12 mouse cellular contexts compared by ENCODE assay signal in the genomic region with DNA sequence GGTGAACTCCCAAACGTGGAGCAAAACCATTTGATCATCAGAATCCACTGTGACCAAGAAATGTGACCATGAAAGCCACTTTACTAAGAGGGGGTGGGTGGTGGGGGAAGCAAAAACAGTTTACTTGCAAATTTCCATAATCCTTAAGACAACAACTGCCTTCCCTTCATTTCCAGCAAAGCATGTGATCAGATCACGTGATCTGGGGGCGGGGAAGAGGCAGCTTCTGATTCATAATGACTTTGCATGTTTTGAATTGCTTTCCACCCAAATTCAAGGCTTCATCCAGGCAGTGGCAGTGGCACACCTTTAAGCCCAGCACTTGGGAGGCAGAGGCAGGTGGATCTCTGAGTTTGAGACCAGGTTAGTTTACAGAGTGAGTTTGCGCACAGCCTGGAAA.
DNase-seq lines count a peak whose midpoint lies in the region; ATAC-seq and TF ChIP-seq lines count a peak whose summit lies in the region.
"Had no signal": no experiment of that assay in that cellular context is flagged by ENCODE, and none has a peak within 500 bp of the region (broad histone marks: within the 10 kb centered on the region; RNA-seq: fewer than 3 reads in every experiment).

No protein-coding gene starts in this region.

- TF ChIP-seq EP300 in heart, postnatal 0 days (IDR thresholded peaks at IDR 0.05; ENCODE audit: low read depth), result no peak
- no peak for TF ChIP-seq EP300 in heart, adult 2 months (IDR thresholded peaks at IDR 0.05; ENCODE audit: insufficient read depth, low read depth, low read length)

- H3K9me3 ChIP-seq in heart, postnatal 0 days (replicated peaks; ENCODE audit: control insufficient read depth, low read length), result no peaks in the 10 kb centered on the region
- H3K9me3 ChIP-seq in liver, embryonic 15.5 days (replicated peaks), result no peaks in the 10 kb centered on the region
- H3K9me3 ChIP-seq in midbrain, embryonic 16.5 days (replicated peaks; ENCODE audit: control insufficient read depth, low read length, poor library complexity, severe bottlenecking), result no peaks in the 10 kb centered on the region
- H3K9me3 ChIP-seq: hindbrain, embryonic 15.5 days; midbrain, embryonic 12.5 days; neural tube, embryonic 12.5 days had no signal

- no peak for TF ChIP-seq POLR2A in heart, adult 2 months (IDR thresholded peaks at IDR 0.05; ENCODE audit: insufficient read depth, low read depth, low read length)

- no peak for DNase-seq in heart, postnatal 0 days (ENCODE audit: low spot score)
- DNase-seq in heart, adult 2 months, result no peak
- DNase-seq in ZHBTc4 (ENCODE audit: low read depth, low spot score), result peak; percentile 97
- no peak for DNase-seq in embryo, embryonic 11 days
- DNase-seq: lung, adult 2 months had no signal

- intact Hi-C loops in heart, adult 2 months (cut with DNase I), result no loop called here

- 0 out of 2 replicates have a peak, but pooled peaks cover 6% of the 10 kb centered on the region for H3K36me3 ChIP-seq in heart, postnatal 0 days (replicated peaks; ENCODE audit: control insufficient read depth, insufficient read depth, low read length)
- peaks cover 2% of the 10 kb centered on the region; the same call in 1 of the 2 replicates for H3K36me3 ChIP-seq in heart, adult 2 months (ENCODE audit: control insufficient read depth, insufficient read depth, low read length)
- H3K36me3 ChIP-seq in C2C12 (ENCODE audit: control insufficient read depth, insufficient read depth), result peaks cover 25% of the 10 kb centered on the region
- H3K36me3 ChIP-seq in liver, embryonic 15.5 days (replicated peaks), result no peaks in the 10 kb centered on the region
- no peaks in the 10 kb centered on the region for H3K36me3 ChIP-seq in midbrain, embryonic 16.5 days (ENCODE audit: control insufficient read depth, insufficient read depth, low read length)
- H3K36me3 ChIP-seq: hindbrain, embryonic 15.5 days; midbrain, embryonic 12.5 days; neural tube, embryonic 12.5 days had no signal

- TF ChIP-seq CTCF in heart, postnatal 0 days (IDR thresholded peaks at IDR 0.05; ENCODE audit: low read depth), result no peak
- TF ChIP-seq CTCF in heart, adult 2 months (IDR thresholded peaks at IDR 0.05), result no peak
- TF ChIP-seq CTCF in C2C12 (IDR thresholded peaks at IDR 0.05; ENCODE audit: control insufficient read depth, insufficient read depth, insufficient read length), result no peak

- H3K27ac ChIP-seq in heart, postnatal 0 days (ENCODE audit: low read depth), result peak overlapping the region; percentile 23; the same call in 1 of the 2 replicates
- H3K27ac ChIP-seq in heart, adult 2 months, result no peak overlapping the region
- H3K27ac ChIP-seq in liver, embryonic 15.5 days (replicated peaks), result 0 out of 2 replicates have a peak overlapping the region, but pooled peaks have one; percentile 19
- no peak overlapping the region for H3K27ac ChIP-seq in midbrain, embryonic 16.5 days (ENCODE audit: low read length)
- H3K27ac ChIP-seq: hindbrain, embryonic 15.5 days; midbrain, embryonic 12.5 days; neural tube, embryonic 12.5 days had no signal

- no peak overlapping the region for H3K9ac ChIP-seq in heart, postnatal 0 days (replicated peaks; ENCODE audit: low read depth, low read length)
- H3K9ac ChIP-seq in heart, adult 2 months (ENCODE audit: low read depth, low read length), result no peak overlapping the region
- no peak overlapping the region for H3K9ac ChIP-seq in liver, embryonic 15.5 days
- H3K9ac ChIP-seq in midbrain, embryonic 16.5 days (ENCODE audit: low read depth, low read length), result no peak overlapping the region
- H3K9ac ChIP-seq: hindbrain, embryonic 15.5 days; midbrain, embryonic 12.5 days; neural tube, embryonic 12.5 days had no signal

- H3K4me2 ChIP-seq in heart, postnatal 0 days (ENCODE audit: low read depth, low read length), result no peak overlapping the region
- no peak overlapping the region for H3K4me2 ChIP-seq in liver, embryonic 15.5 days
- H3K4me2 ChIP-seq in midbrain, embryonic 16.5 days (ENCODE audit: low read length), result no peak overlapping the region
- H3K4me2 ChIP-seq: hindbrain, embryonic 15.5 days; midbrain, embryonic 12.5 days; neural tube, embryonic 12.5 days had no signal

- no peak overlapping the region for H3ac ChIP-seq in C2C12 (ENCODE audit: control insufficient read depth, insufficient read length, low read depth)

- no peaks in the 10 kb centered on the region for H3K79me2 ChIP-seq in heart, adult 2 months (replicated peaks; ENCODE audit: control insufficient read depth, insufficient read depth, low read length)
- peaks cover 47% of the 10 kb centered on the region for H3K79me2 ChIP-seq in C2C12 (ENCODE audit: control insufficient read depth, insufficient read depth)

- 0 out of 2 replicates have a peak, but pooled peaks cover 6% of the 10 kb centered on the region for H3K4me1 ChIP-seq in heart, postnatal 0 days (ENCODE audit: control insufficient read depth, insufficient read depth)
- no peaks in the 10 kb centered on the region; the same call in 1 of the 2 replicates for H3K4me1 ChIP-seq in heart, adult 2 months (ENCODE audit: control insufficient read depth, insufficient read depth, low read length)
- peaks cover 13% of the 10 kb centered on the region; the same call in 1 of the 2 replicates for H3K4me1 ChIP-seq in liver, embryonic 15.5 days (replicated peaks)
- no peaks in the 10 kb centered on the region for H3K4me1 ChIP-seq in midbrain, embryonic 16.5 days (ENCODE audit: control insufficient read depth, insufficient read depth, low read length)
- H3K4me1 ChIP-seq: hindbrain, embryonic 15.5 days; midbrain, embryonic 12.5 days; neural tube, embryonic 12.5 days had no signal

- H3K27me3 ChIP-seq in heart, postnatal 0 days (ENCODE audit: control insufficient read depth, insufficient read depth, low read length), result no peaks in the 10 kb centered on the region
- H3K27me3 ChIP-seq in heart, adult 2 months (ENCODE audit: control insufficient read depth, insufficient read depth, low read length), result no peaks in the 10 kb centered on the region
- no peaks in the 10 kb centered on the region for H3K27me3 ChIP-seq in C2C12 (ENCODE audit: control insufficient read depth, insufficient read depth, insufficient read length)
- H3K27me3 ChIP-seq in liver, embryonic 15.5 days, result no peaks in the 10 kb centered on the region
- no peaks in the 10 kb centered on the region for H3K27me3 ChIP-seq in midbrain, embryonic 16.5 days (ENCODE audit: control insufficient read depth, insufficient read depth, low read depth, low read length)
- H3K27me3 ChIP-seq: hindbrain, embryonic 15.5 days; midbrain, embryonic 12.5 days; neural tube, embryonic 12.5 days had no signal

- WGBS in heart, postnatal 0 days, result 77% methylated on average over 4 of the region's 4 CpGs
- 76% methylated on average over 4 of the region's 4 CpGs for WGBS in heart, adult 2 months
- WGBS in liver, embryonic 15.5 days (ENCODE audit: insufficient replicate concordance), result 60% methylated on average over 4 of the region's 4 CpGs
- 78% methylated on average over 4 of the region's 4 CpGs for WGBS in midbrain, embryonic 16.5 days

- peaks cover 6% of the 10 kb centered on the region for H3K79me3 ChIP-seq in C2C12 (ENCODE audit: low read depth)

- H3K4me3 ChIP-seq in heart, postnatal 0 days (ENCODE audit: low read depth, low read length), result no peak overlapping the region
- no peak overlapping the region for H3K4me3 ChIP-seq in heart, adult 2 months
- no peak overlapping the region for H3K4me3 ChIP-seq in C2C12 (ENCODE audit: insufficient read depth, poor library complexity, severe bottlenecking)
- no peak overlapping the region for H3K4me3 ChIP-seq in liver, embryonic 15.5 days (replicated peaks)
- H3K4me3 ChIP-seq in midbrain, embryonic 16.5 days (ENCODE audit: low read depth, low read length), result no peak overlapping the region
- H3K4me3 ChIP-seq: erythroblast, embryonic 14.5 days; hindbrain, embryonic 15.5 days; midbrain, embryonic 12.5 days; neural tube, embryonic 12.5 days had no signal

- ATAC-seq in heart, postnatal 0 days (ENCODE audit: insufficient read depth, low read depth), result no peak
- no peak for ATAC-seq in liver, embryonic 15.5 days (ENCODE audit: insufficient read depth)
- no peak for ATAC-seq in midbrain, embryonic 16.5 days

TF ChIP-seq in C2C12, 6 proteins besides CTCF, POLR2A, EP300 and RAD21:
- TF ChIP-seq MYOG (IDR thresholded peaks at IDR 0.05; ENCODE audit: control insufficient read depth, extremely low read depth, insufficient read length) (no peak), USF1 (IDR thresholded peaks at IDR 0.05; ENCODE audit: low read depth) (peak; percentile 46), MAX (IDR thresholded peaks at IDR 0.05) (no peak), CEBPB (IDR thresholded peaks at IDR 0.05; ENCODE audit: low read depth) (no peak), MYOD1 (IDR thresholded peaks at IDR 0.05; ENCODE audit: control insufficient read depth, insufficient read length, low read depth) (no peak)

Comparison
In these comparisons a context has a peak if more than half of its experiments do, and no peak if none do; other contexts are left out.
1. H3K27ac ChIP-seq: peak in heart, postnatal 0 days (single experiment) and liver, embryonic 15.5 days (single experiment); none in heart, adult 2 months (single experiment) and midbrain, embryonic 16.5 days (single experiment).